Mouse (Mus musculus) limb, embryonic 15.5 days (tissue): ENCODE data around the gene Sco1. TPM values are rescaled to one million over a fixed set of nuclear protein-coding genes. Genes with fewer than 3 reads are reported as not detected.

ENCODE experiments used
- ATAC-seq: fragments of 200-750 bp; cut with Nextera tagmentation; 2 replicates; pipeline ENCODE4 v1.8.0; 2017; ENCODE audit warnings: low read depth, moderate TSS enrichment; ENCODE audit not compliant: insufficient number of reproducible peaks, low FRiP score, low TSS enrichment
- H3K27ac ChIP-seq: fragments of 300-500 bp; sonication (generic); 2 replicates; pipeline ENCODE4 v1.5.1; 2015; ENCODE audit warnings: moderate library complexity, mild to moderate bottlenecking, inconsistent platforms
- H3K27me3 ChIP-seq: fragments of 300-500 bp; sonication (generic); 2 replicates; pipeline ENCODE4 v1.6.1; 2015; ENCODE audit warnings: inconsistent platforms
- H3K36me3 ChIP-seq: fragments of 300-500 bp; sonication (generic); 2 replicates; pipeline ENCODE4 v1.6.1; 2015; ENCODE audit warnings: inconsistent platforms
- H3K4me1 ChIP-seq: fragments of 300-500 bp; sonication (generic); 2 replicates; pipeline ENCODE4 v1.6.1; 2015; ENCODE audit warnings: inconsistent platforms
- H3K4me2 ChIP-seq: fragments of 300-500 bp; sonication (generic); 2 replicates; pipeline ENCODE4 v1.6.1; 2015; ENCODE audit warnings: mild to moderate bottlenecking, inconsistent platforms
- H3K4me3 ChIP-seq: fragments of 300-500 bp; sonication (generic); 2 replicates; pipeline ENCODE4 v1.5.1; 2015; ENCODE audit warnings: mild to moderate bottlenecking, inconsistent platforms
- H3K9ac ChIP-seq: fragments of 300-500 bp; sonication (generic); 2 replicates; pipeline ENCODE4 v1.6.1; 2015; ENCODE audit warnings: inconsistent platforms
- H3K9me3 ChIP-seq: fragments of 300-500 bp; sonication (generic); 2 replicates; pipeline ENCODE4 v1.6.1; 2016; ENCODE audit warnings: inconsistent platforms
- WGBS: fragments of 180-500 bp; shearing (Covaris S2); methylation state at CpG from one replicate; pipeline ENCODE4 v1.1.7; 2015; 5-methylcytosine and 5-hydroxymethylcytosine counted together
- microRNA-seq: library from miRNA; unstranded; fragments of <30 nt; microRNA quantifications from one replicate; pipeline ENCODE4, GENCODE M21; 2016
- polyA plus RNA-seq: library from polyadenylated mRNA; unstranded; fragments of >200 nt; fragmentation: Nextera tagmentation; extraction: Ambion mirVana; gene quantifications from 2 replicates; pipeline ENCODE4 v1.2.1, GENCODE M21; 2015

The Sco1 gene
- polyA plus RNA-seq, 1 experiment from 2014 or later = 16.4 TPM

DNA sequence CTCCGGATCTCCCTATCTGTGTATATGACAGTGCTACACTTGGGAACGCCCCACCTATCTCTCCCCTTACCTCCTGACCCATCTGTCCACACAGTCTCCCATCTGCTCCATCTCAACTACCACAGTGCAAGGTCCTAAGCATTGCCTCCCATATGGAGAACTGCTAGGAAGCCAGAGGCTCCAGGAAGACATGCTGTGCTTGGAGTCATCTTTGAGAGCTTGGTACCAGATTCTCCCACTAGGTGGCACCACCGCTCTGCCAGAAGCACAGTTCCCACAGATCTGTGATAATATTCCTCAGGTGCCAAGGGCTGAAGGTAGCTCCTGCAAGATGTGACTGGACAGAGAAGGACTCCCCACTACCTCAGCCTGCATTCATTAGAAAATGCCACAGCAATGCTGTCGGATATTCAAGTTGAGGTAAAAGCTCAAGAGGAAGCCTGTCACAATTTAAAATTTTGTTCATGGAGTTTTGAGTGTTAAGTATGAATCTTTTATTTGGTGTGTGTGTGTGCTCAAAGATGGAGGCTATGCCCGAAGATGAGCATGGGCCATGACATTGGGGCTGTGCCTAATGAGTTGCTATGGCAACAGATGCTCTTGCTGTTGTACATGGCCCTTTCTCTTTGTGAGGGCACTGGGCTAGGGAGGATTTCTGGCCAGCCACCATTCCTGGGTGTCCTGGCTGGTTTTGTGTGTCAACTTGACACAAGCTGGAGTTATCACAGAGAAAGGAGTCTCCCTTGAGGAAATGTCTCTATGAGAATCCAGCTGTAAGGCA is 57.9 kb downstream of the Sco1 start:
- Histone ChIP-seq H3K36me3 (no peaks in the 10 kb centered on the region), H3K4me1 (0 out of 2 replicates have a peak, but pooled peaks cover 3% of the 10 kb centered on the region), H3K4me2 (no peak overlapping the region), H3K9ac (no peak overlapping the region), H3K9me3 (no peaks in the 10 kb centered on the region), H3K27ac (no peak overlapping the region), H3K27me3 (0 out of 2 replicates have a peak, but pooled peaks cover 6% of the 10 kb centered on the region), H3K4me3 (no peak overlapping the region)
- no peak for ATAC-seq
- 30% methylated on average over 5 of the region's 5 CpGs for WGBS

DNA sequence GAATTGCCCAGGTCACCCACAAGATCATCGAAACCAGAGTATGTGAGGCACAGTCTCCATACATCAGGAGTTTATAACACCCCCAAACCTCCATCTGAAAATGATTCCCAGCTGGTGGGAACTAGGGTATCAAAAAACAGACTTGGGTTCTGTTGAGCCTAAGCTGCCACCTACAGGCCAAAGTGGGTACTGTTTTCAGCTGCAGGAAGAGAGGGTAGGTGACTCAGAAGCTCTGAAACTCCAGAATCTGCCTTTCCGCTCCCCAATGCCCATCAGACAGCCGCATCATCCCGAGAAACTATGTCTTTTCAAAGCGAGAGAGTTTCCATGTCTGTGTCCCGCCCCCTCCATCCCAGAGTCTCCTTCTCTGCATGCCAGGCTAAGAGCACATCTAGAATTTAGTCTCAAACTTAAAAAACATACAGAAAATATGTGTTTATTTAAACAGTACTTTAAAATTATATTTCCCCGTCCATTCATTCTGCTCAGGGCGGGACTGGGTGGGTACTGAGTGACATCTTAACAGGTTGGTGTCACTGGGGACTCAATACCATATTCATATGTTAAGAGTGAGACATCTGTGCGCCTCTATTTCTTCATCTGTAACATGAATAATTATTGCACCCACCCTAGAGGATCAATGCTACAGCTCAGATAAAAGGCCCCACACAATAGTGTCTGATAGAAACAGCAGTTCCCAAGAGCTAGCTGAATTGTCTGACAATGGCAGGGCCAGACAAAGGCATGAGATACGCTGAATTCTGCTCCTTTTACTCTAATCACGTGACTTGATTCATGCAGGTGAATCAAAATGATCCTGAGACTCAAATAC is 59.8 kb downstream of the Sco1 start:
- ATAC-seq = no peak
- no peak overlapping the region for H3K27ac ChIP-seq
- no peaks in the 10 kb centered on the region for H3K4me1 ChIP-seq
- H3K9ac ChIP-seq = no peak overlapping the region
- H3K27me3 ChIP-seq = 0 out of 2 replicates have a peak, but pooled peaks cover 6% of the 10 kb centered on the region
- H3K4me2 ChIP-seq = no peak overlapping the region
- H3K36me3 ChIP-seq = no peaks in the 10 kb centered on the region
- H3K4me3 ChIP-seq = no peak overlapping the region
- 31% methylated on average over 11 of the region's 11 CpGs for WGBS
- no peaks in the 10 kb centered on the region for H3K9me3 ChIP-seq

DNA sequence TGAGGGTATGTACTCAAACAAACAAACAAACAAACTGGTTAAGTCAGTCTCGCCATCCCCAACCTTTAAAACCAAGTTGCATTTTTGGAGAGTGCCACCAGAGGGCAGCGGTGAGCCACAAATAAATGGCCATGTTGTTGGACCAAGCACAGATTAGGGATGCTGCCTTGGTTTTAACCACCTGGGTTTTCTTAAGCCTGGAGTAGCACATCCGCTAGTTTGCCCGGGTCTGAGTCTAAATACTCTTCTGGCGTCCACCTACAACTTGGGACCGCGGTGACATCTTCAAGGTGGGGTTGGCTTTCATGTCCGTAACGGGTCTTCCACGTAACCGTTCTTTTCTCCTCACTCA is 60.4 kb downstream of the Sco1 start:
- H3K4me1 ChIP-seq = no peaks in the 10 kb centered on the region
- H3K9ac ChIP-seq = no peak overlapping the region
- no peaks in the 10 kb centered on the region for H3K36me3 ChIP-seq
- 0 out of 2 replicates have a peak, but pooled peaks cover 6% of the 10 kb centered on the region for H3K27me3 ChIP-seq
- H3K9me3 ChIP-seq = no peaks in the 10 kb centered on the region
- no peak overlapping the region for H3K4me2 ChIP-seq
- ATAC-seq = no peak
- 40% methylated on average over 11 of the region's 11 CpGs for WGBS
- H3K4me3 ChIP-seq = no peak overlapping the region
- no peak overlapping the region for H3K27ac ChIP-seq

DNA sequence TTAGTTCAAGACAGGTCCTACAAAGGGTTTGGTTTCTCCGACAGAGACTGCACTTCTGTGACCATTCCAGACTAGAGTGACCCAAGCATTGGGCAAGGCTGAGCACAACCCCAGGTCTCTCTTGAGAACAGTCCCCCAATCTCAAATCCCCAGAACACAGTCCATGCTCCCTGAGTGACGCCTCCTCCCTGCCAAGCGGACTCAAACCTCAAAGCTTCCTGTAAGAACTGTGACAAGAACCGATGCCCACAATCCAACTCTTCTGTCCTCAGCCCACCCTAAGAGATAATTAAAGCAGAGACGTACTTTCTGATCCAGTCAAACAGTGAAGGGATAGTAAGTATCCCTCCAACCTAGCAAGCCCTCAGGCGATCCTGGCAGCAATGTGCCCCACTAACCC is 60.9 kb downstream of the Sco1 start:
- no peak overlapping the region for H3K4me3 ChIP-seq
- H3K27me3 ChIP-seq = 0 out of 2 replicates have a peak, but pooled peaks cover 6% of the 10 kb centered on the region
- H3K27ac ChIP-seq = no peak overlapping the region
- no peak overlapping the region for H3K9ac ChIP-seq
- no peak for ATAC-seq
- 87% methylated on average over 6 of the region's 6 CpGs for WGBS
- no peaks in the 10 kb centered on the region for H3K4me1 ChIP-seq
- no peaks in the 10 kb centered on the region for H3K36me3 ChIP-seq
- no peaks in the 10 kb centered on the region for H3K9me3 ChIP-seq
- no peak overlapping the region for H3K4me2 ChIP-seq

DNA sequence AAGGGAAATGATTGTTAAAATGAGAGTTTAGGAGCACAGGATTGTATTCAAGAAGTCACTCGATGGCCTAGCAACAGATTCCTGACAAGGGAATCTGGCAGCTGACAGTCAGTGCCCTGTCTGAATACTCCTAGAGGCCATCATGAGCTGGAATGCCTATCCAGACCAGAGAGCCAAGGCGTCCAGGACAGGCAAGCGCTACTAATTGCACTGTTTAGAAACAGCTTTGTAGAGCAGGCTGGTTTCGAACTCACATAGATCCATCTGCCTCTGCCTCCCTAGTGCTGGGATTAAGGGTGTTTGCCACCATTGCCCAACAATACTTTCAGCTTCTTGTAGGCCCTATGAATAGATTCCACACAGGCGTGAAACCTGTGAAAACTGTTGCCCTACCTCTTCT is 61.8 kb downstream of the Sco1 start:
- no peak overlapping the region for H3K9ac ChIP-seq
- no peak overlapping the region for H3K4me2 ChIP-seq
- H3K4me3 ChIP-seq = no peak overlapping the region
- ATAC-seq = no peak
- H3K4me1 ChIP-seq = no peaks in the 10 kb centered on the region
- H3K9me3 ChIP-seq = no peaks in the 10 kb centered on the region
- H3K27ac ChIP-seq = no peak overlapping the region
- H3K36me3 ChIP-seq = no peaks in the 10 kb centered on the region
- 88% methylated on average over 5 of the region's 5 CpGs for WGBS
- 0 out of 2 replicates have a peak, but pooled peaks cover 6% of the 10 kb centered on the region for H3K27me3 ChIP-seq

DNA sequence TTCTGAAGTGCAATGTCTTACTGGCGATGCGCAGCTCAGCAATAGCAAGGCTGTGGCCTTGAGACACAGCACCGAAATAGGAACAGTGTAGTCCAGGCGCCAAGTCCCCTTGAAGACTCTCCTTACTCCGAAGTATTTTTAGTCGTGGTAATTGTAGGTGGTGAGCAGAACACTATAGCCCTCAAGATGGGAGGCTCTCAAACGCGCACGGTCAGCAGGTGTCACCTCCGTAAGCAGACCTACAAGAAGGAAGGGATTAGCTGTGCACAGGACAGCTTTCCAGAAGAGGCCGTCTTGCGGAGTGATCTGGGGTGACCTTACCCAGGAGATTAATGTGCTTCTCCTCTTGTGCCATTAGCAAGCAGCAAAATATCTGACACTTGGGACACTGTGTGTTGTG is 62.4 kb downstream of the Sco1 start:
- Histone ChIP-seq H3K4me1 (no peaks in the 10 kb centered on the region), H3K4me3 (no peak overlapping the region), H3K4me2 (no peak overlapping the region), H3K27me3 (0 out of 2 replicates have a peak, but pooled peaks cover 6% of the 10 kb centered on the region), H3K27ac (no peak overlapping the region), H3K9ac (no peak overlapping the region), H3K9me3 (no peaks in the 10 kb centered on the region), H3K36me3 (no peaks in the 10 kb centered on the region)
- 89% methylated on average over 12 of the region's 12 CpGs for WGBS
- ATAC-seq = no peak

Small RNAs within 50 kb of the gene (microRNA-seq; reads per million reads assigned to microRNA genes)
- gene Mir6923 = not detected

Other genes starting within 250 kb of the Sco1 start
- 0.15 TPM in 2 replicates for gene Pirt, start 140.7 kb upstream of the Sco1 start, polyA plus RNA-seq
- 0.29 TPM in 1 of 2 replicates, not detected in the other for gene Tmem238l, start 96.0 kb upstream of the Sco1 start, polyA plus RNA-seq
- gene Tmem220, start 27.5 kb upstream of the Sco1 start, polyA plus RNA-seq = 1.1 and 2.3 TPM in 2 replicates
- gene Adprm, start 76 bp upstream of the Sco1 start, polyA plus RNA-seq = 30.3 and 33.8 TPM in 2 replicates
- 127 and 317 TPM in 2 replicates for gene Myh3, start 25.6 kb downstream of the Sco1 start, polyA plus RNA-seq
- 0.27 and 0.52 TPM in 2 replicates for gene Myh2, start 118.4 kb downstream of the Sco1 start, polyA plus RNA-seq
- 1.0 and 1.2 TPM in 2 replicates for gene Myh1, start 147.4 kb downstream of the Sco1 start, polyA plus RNA-seq
- 0.10 and 0.12 TPM in 2 replicates for gene Myh4, start 185.4 kb downstream of the Sco1 start, polyA plus RNA-seq
- 55.9 and 160 TPM in 2 replicates for gene Myh8, start 224.5 kb downstream of the Sco1 start, polyA plus RNA-seq